Mouse (Mus musculus) lung, adult 10 weeks (tissue): Measurements from ENCODE around the gene Gigyf2. TPM values are rescaled to one million over a fixed set of nuclear protein-coding genes. Genes with fewer than 3 reads are reported as not detected.

Experiments used
- polyA plus RNA-seq: library from polyadenylated mRNA; stranded (reverse); fragments of 350-450 nt; fragmentation: Illumina TruSeq; extraction: RNeasy Lipid Tissue Mini Kit (QIAGEN cat#74804); gene quantifications from one replicate; pipeline ENCODE4 v1.2.3, GENCODE M21; 2014; ENCODE audit warnings: low read depth, low replicate concordance; ENCODE audit not compliant: insufficient read depth

The Gigyf2 gene
- polyA plus RNA-seq, result 15.7 TPM

GRCm38 (mm10) chr1:87326742-87327163 is at the start of gene Gigyf2:
Gigyf2 (plus strand) TSS chr1:87326998.

GRCm38 (mm10) chr1:87394594-87394993 is 67.8 kb downstream of the Gigyf2 start, which contains the start of gene Kcnj13:
Kcnj13 (minus strand) TSS chr1:87394729.

GRCm38 (mm10) chr1:87469971-87470370 is 143.2 kb downstream of the Gigyf2 start, which contains the start of gene Snorc:
Snorc (plus strand) TSS chr1:87470271.

Other genes with a start within 250 kb of the Gigyf2 start
- not detected for gene Alppl2, start 237.1 kb upstream of the Gigyf2 start, polyA plus RNA-seq
- not detected for gene Alpi, start 225.4 kb upstream of the Gigyf2 start, polyA plus RNA-seq
- gene Akp3, start 202.0 kb upstream of the Gigyf2 start, polyA plus RNA-seq, result not detected
- gene Ecel1, start 170.5 kb upstream of the Gigyf2 start, polyA plus RNA-seq, result not detected
- not detected for gene Prss56, start 143.7 kb upstream of the Gigyf2 start, polyA plus RNA-seq
- gene Chrnd, start 136.4 kb upstream of the Gigyf2 start, polyA plus RNA-seq, result not detected
- gene Chrng, start 122.3 kb upstream of the Gigyf2 start, polyA plus RNA-seq, result not detected
- gene Eif4e2, start 113.1 kb upstream of the Gigyf2 start, polyA plus RNA-seq, result 40.2 TPM
- 1.1 TPM for gene Efhd1, start 62.6 kb upstream of the Gigyf2 start, polyA plus RNA-seq
- gene Kcnj13, start 67.7 kb downstream of the Gigyf2 start, polyA plus RNA-seq, result 11.0 TPM
- gene Snorc, start 143.3 kb downstream of the Gigyf2 start, polyA plus RNA-seq, result not detected
- gene Neu2, start 182.9 kb downstream of the Gigyf2 start, polyA plus RNA-seq, result 1.3 TPM
- gene Ngef, start 246.9 kb downstream of the Gigyf2 start, polyA plus RNA-seq, result 4.7 TPM